20 mouse cellular contexts compared by ENCODE assay signal in the genomic region with DNA sequence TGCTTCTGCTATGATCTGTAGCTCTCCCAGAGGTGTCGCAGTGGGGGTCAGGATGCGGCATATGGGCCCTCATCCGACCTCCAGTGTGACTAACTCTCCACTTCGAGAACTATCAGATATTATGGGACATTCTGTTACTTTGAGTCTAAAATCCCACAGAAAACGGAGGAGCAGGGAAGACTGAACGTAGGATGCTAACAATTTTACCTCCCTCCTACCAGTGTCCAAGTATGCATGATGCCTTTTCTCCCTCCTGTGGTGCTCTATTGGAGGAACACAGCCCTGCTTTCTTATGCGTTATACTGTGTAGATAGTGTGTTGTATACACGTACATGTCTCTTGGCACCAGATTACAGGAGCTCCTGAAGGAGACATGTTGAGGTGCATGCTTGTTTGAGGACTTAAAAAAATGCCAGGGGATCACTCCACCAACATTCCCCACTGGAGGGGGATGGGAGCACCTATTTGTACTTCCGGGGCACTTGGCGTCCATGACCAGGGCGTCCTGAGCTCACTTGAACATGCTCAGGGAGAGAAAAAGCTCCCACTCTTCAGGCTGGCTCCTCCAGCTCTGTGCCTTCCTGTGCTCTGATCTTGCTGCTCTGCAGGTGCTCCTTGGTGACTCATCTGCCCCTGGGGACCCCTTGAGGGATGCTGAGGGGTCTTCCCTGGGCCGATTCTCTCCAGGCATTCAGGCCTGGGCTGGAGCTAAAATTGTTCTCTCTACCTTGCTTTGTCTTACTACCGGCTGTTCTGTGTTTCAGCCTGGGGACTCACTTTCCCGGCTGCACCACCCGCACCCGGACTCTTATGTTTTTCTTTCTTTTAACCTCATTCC.
DNase-seq lines count a peak whose midpoint lies in the region; ATAC-seq and TF ChIP-seq lines count a peak whose summit lies in the region.
"Had no signal": no experiment of that assay in that cellular context is flagged by ENCODE, and none has a peak within 500 bp of the region (broad histone marks: within the 10 kb centered on the region; RNA-seq: fewer than 3 reads in every experiment).

No protein-coding gene starts in this region.

- peaks cover 78% of the 10 kb centered on the region for H3K4me1 ChIP-seq in hindbrain, embryonic 10.5 days (replicated peaks)
- peaks cover 32% of the 10 kb centered on the region for H3K4me1 ChIP-seq in hindbrain, embryonic 13.5 days (replicated peaks)
- peaks cover 23 to 46% of the 10 kb centered on the region in 2 experiments for H3K4me1 ChIP-seq in CH12.LX (ENCODE audit: control insufficient read depth in 1 of 2, insufficient read depth in 2 of 2)
- H3K4me1 ChIP-seq in midbrain, embryonic 14.5 days (ENCODE audit: control insufficient read depth, insufficient read depth, low read length) = peaks cover 17% of the 10 kb centered on the region
- H3K4me1 ChIP-seq: liver, embryonic 12.5 days had no signal

- H3K4me2 ChIP-seq in hindbrain, embryonic 13.5 days = no peak overlapping the region
- peak overlapping the region; percentile 44 for H3K4me2 ChIP-seq in CH12.LX (ENCODE audit: insufficient read depth, low read depth, poor library complexity, severe bottlenecking)
- H3K4me2 ChIP-seq in midbrain, embryonic 14.5 days (ENCODE audit: low read length) = no peak overlapping the region
- H3K4me2 ChIP-seq: forebrain, embryonic 12.5 days; hindbrain, embryonic 15.5 days; liver, embryonic 12.5 days; midbrain, embryonic 12.5 days had no signal

- WGBS in hindbrain, embryonic 10.5 days = 66% methylated on average over 16 of the region's 16 CpGs
- WGBS in hindbrain, embryonic 13.5 days = 53% methylated on average over 16 of the region's 16 CpGs
- WGBS in midbrain, embryonic 14.5 days = 59% methylated on average over 16 of the region's 16 CpGs

- no peak overlapping the region for H3K4me3 ChIP-seq in hindbrain, embryonic 10.5 days
- no peak overlapping the region for H3K4me3 ChIP-seq in hindbrain, embryonic 13.5 days
- H3K4me3 ChIP-seq in CH12.LX (replicated peaks in 1 of 3; ENCODE audit: low read depth in 2 of 3, low read length in 2 of 3, poor library complexity in 1 of 3) = no peak overlapping the region
- H3K4me3 ChIP-seq in midbrain, embryonic 14.5 days (replicated peaks; ENCODE audit: low read depth, low read length) = no peak overlapping the region
- H3K4me3 ChIP-seq: forebrain, embryonic 12.5 days; hindbrain, embryonic 15.5 days; limb, embryonic 10.5 days; liver, embryonic 12.5 days; midbrain, embryonic 12.5 days had no signal

- TF ChIP-seq POLR2A in CH12.LX (IDR thresholded peaks at IDR 0.05; ENCODE audit: low read depth, low read length) = peak; percentile 47; the same call in 1 of the 2 replicates

- H3K9me3 ChIP-seq in hindbrain, embryonic 10.5 days = no peaks in the 10 kb centered on the region
- H3K9me3 ChIP-seq in hindbrain, embryonic 13.5 days = no peaks in the 10 kb centered on the region
- H3K9me3 ChIP-seq in CH12.LX (replicated peaks; ENCODE audit: low read length) = no peaks in the 10 kb centered on the region
- H3K9me3 ChIP-seq in midbrain, embryonic 14.5 days (ENCODE audit: control insufficient read depth, low read length) = no peaks in the 10 kb centered on the region
- H3K9me3 ChIP-seq: forebrain, embryonic 12.5 days; hindbrain, embryonic 15.5 days; limb, embryonic 10.5 days; liver, embryonic 12.5 days; midbrain, embryonic 12.5 days had no signal

- peak; percentile 1 for TF ChIP-seq RAD21 in CH12.LX (IDR thresholded peaks at IDR 0.05; ENCODE audit: low read depth, low read length)

- peak; percentile 64 for TF ChIP-seq EP300 in CH12.LX (IDR thresholded peaks at IDR 0.05; ENCODE audit: low read length)

- DNase-seq in hindbrain, embryonic 10.5 days (ENCODE audit: low spot score) = no peak
- DNase-seq in CH12.LX (ENCODE audit: extremely low read depth) (peak; percentile 93), R1 (ENCODE audit: low read depth, low spot score) (peak; percentile 32)
- no peak for DNase-seq in midbrain, embryonic 14.5 days
- no peak for DNase-seq in cerebellum, adult 18-20 months
- DNase-seq in thymus, postnatal 4 days = no peak
- DNase-seq: adrenal gland, postnatal 25 days; B cell, adult 2 months; cerebellum, postnatal 36 days; heart, adult 18-20 months; kidney, adult 8-10 months; kidney, postnatal 4 days; layer of hippocampus, postnatal 36 days; thymus, postnatal 25 days had no signal

- no peaks in the 10 kb centered on the region for H3K79me2 ChIP-seq in CH12.LX (replicated peaks; ENCODE audit: control insufficient read depth, extremely low read depth, insufficient read depth, poor library complexity, severe bottlenecking)

- no peak for ATAC-seq in hindbrain, embryonic 13.5 days (ENCODE audit: low FRiP score)
- ATAC-seq in midbrain, embryonic 14.5 days (ENCODE audit: low FRiP score, low TSS enrichment) = no peak
- ATAC-seq: liver, embryonic 12.5 days had no signal

- H3K36me3 ChIP-seq in hindbrain, embryonic 10.5 days = no peaks in the 10 kb centered on the region
- no peaks in the 10 kb centered on the region for H3K36me3 ChIP-seq in hindbrain, embryonic 13.5 days
- H3K36me3 ChIP-seq in CH12.LX (replicated peaks in 1 of 2; ENCODE audit: control insufficient read depth in 1 of 2, insufficient read depth in 1 of 2, low read length in 1 of 2) = no peaks in the 10 kb centered on the region
- no peaks in the 10 kb centered on the region for H3K36me3 ChIP-seq in midbrain, embryonic 14.5 days (ENCODE audit: control insufficient read depth, insufficient read depth, low read length)
- H3K36me3 ChIP-seq: forebrain, embryonic 12.5 days; hindbrain, embryonic 15.5 days; limb, embryonic 10.5 days; liver, embryonic 12.5 days; midbrain, embryonic 12.5 days had no signal

- in situ Hi-C loops in CH12.LX (cut with MboI; ENCODE audit: low pct_ligation_motif_present, low pct_unique_long_range_greater_than_20kb, low sequenced_read_pairs) = no loop called here

- no peak for TF ChIP-seq CTCF in CH12.LX (conservative IDR thresholded peaks at IDR 0.05 in 1 of 2, IDR thresholded peaks at IDR 0.05 in 1 of 2; ENCODE audit: low read depth in 2 of 2, low read length in 2 of 2)

- dilution Hi-C loops in CH12.LX (cut with MboI; ENCODE audit: extremely low pct_ligation_motif_present, extremely low pct_unique_long_range_greater_than_20kb, low sequenced_read_pairs) = no loop called here

- H3K27ac ChIP-seq in hindbrain, embryonic 10.5 days = peak overlapping the region; percentile 80
- no peak overlapping the region for H3K27ac ChIP-seq in hindbrain, embryonic 13.5 days
- H3K27ac ChIP-seq in CH12.LX (ENCODE audit: insufficient read depth, low read depth) = no peak overlapping the region
- peak overlapping the region; percentile 32; the same call in 1 of the 2 replicates for H3K27ac ChIP-seq in midbrain, embryonic 14.5 days (replicated peaks; ENCODE audit: low read depth, low read length)
- H3K27ac ChIP-seq: forebrain, embryonic 12.5 days; hindbrain, embryonic 15.5 days; limb, embryonic 10.5 days; liver, embryonic 12.5 days; midbrain, embryonic 12.5 days had no signal

- no peak overlapping the region for H3K9ac ChIP-seq in hindbrain, embryonic 13.5 days
- 0 out of 2 replicates have a peak overlapping the region, but pooled peaks have one; percentile 7 for H3K9ac ChIP-seq in CH12.LX (ENCODE audit: insufficient read depth, low read depth)
- no peak overlapping the region for H3K9ac ChIP-seq in midbrain, embryonic 14.5 days (replicated peaks; ENCODE audit: low read length)
- H3K9ac ChIP-seq: forebrain, embryonic 12.5 days; hindbrain, embryonic 15.5 days; liver, embryonic 12.5 days; midbrain, embryonic 12.5 days had no signal

- H3K27me3 ChIP-seq in hindbrain, embryonic 10.5 days (ENCODE audit: insufficient read depth, poor library complexity, severe bottlenecking) = no peaks in the 10 kb centered on the region
- H3K27me3 ChIP-seq in hindbrain, embryonic 13.5 days = no peaks in the 10 kb centered on the region
- H3K27me3 ChIP-seq in CH12.LX (replicated peaks) = no peaks in the 10 kb centered on the region
- no peaks in the 10 kb centered on the region for H3K27me3 ChIP-seq in midbrain, embryonic 14.5 days (ENCODE audit: control insufficient read depth, insufficient read depth, low read length)
- H3K27me3 ChIP-seq: forebrain, embryonic 12.5 days; hindbrain, embryonic 15.5 days had no signal

TF ChIP-seq in CH12.LX, 34 proteins besides CTCF, POLR2A, EP300 and RAD21 (continues in another document):
- peak; percentile 37; the same call in 1 of the 2 replicates for TF ChIP-seq ZMIZ1 (IDR thresholded peaks at IDR 0.05; ENCODE audit: low read depth, low read length)
- TF ChIP-seq E2F4 (IDR thresholded peaks at IDR 0.05; ENCODE audit: insufficient replicate concordance, low read depth, low read length) = no peak
- TF ChIP-seq TCF12 (IDR thresholded peaks at IDR 0.05; ENCODE audit: low read depth, low read length) = peak; percentile 74; the same call in 1 of the 2 replicates
- peak; percentile 32; the same call in 1 of the 2 replicates for TF ChIP-seq IRF4 (IDR thresholded peaks at IDR 0.05; ENCODE audit: low read depth, low read length)
- no peak for TF ChIP-seq ZNF384 (IDR thresholded peaks at IDR 0.05; ENCODE audit: low read depth, low read length)
- TF ChIP-seq PAX5 (IDR thresholded peaks at IDR 0.05; ENCODE audit: low read length) = no peak
- peak; percentile 89 for TF ChIP-seq CHD2 (IDR thresholded peaks at IDR 0.05; ENCODE audit: low read length)
- peak; percentile 51; the same call in 1 of the 2 replicates for TF ChIP-seq ELF1 (IDR thresholded peaks at IDR 0.05; ENCODE audit: low read depth, low read length)
- no peak; the same call in 1 of the 2 replicates for TF ChIP-seq BHLHE40 (IDR thresholded peaks at IDR 0.05; ENCODE audit: low read depth, low read length)
- 0 out of 2 replicates have a peak, but pooled peaks have one; percentile 6 for TF ChIP-seq SIN3A (IDR thresholded peaks at IDR 0.05; ENCODE audit: low read length)
- peak; percentile 51 for TF ChIP-seq JUN (IDR thresholded peaks at IDR 0.05; ENCODE audit: insufficient read depth, low read depth, low read length)
- no peak for TF ChIP-seq CHD1 (IDR thresholded peaks at IDR 0.05; ENCODE audit: low read depth, low read length)
- peak; percentile 76; the same call in 1 of the 2 replicates for TF ChIP-seq MEF2A (IDR thresholded peaks at IDR 0.05; ENCODE audit: borderline replicate concordance, low read depth, low read length)
- 0 out of 2 replicates have a peak, but pooled peaks have one; percentile 37 for TF ChIP-seq TBP (conservative IDR thresholded peaks at IDR 0.05; ENCODE audit: low read depth, low read length)
- TF ChIP-seq POLR2AphosphoS2 (IDR thresholded peaks at IDR 0.05; ENCODE audit: low read depth, low read length) = no peak
- no peak for TF ChIP-seq ZKSCAN1 (IDR thresholded peaks at IDR 0.05; ENCODE audit: borderline replicate concordance, low read depth, low read length)
- TF ChIP-seq ETS1 (conservative IDR thresholded peaks at IDR 0.05; ENCODE audit: low read depth, low read length) = peak; percentile 81
- peak; percentile 60; the same call in 1 of the 2 replicates for TF ChIP-seq HCFC1 (IDR thresholded peaks at IDR 0.05; ENCODE audit: low read depth, low read length)
- no peak for TF ChIP-seq UBTF (IDR thresholded peaks at IDR 0.05; ENCODE audit: low read depth, low read length)
- TF ChIP-seq ZC3H11A (IDR thresholded peaks at IDR 0.05; ENCODE audit: low read depth, low read length) = no peak

Comparison
In these comparisons a context has a peak if more than half of its experiments do, and no peak if none do; other contexts are left out.
1. H3K27ac ChIP-seq: peak in hindbrain, embryonic 10.5 days (single experiment) and midbrain, embryonic 14.5 days (single experiment); none in hindbrain, embryonic 13.5 days (single experiment) and CH12.LX (single experiment).
2. DNase-seq: peak in CH12.LX (single experiment) and R1 (single experiment); none in hindbrain, embryonic 10.5 days (single experiment), midbrain, embryonic 14.5 days (single experiment), cerebellum, adult 18-20 months (0 of 2) and thymus, postnatal 4 days (single experiment).